Mouse (Mus musculus) MEL (cell line): ENCODE measurements at regions not wholly inside any gene's neighbourhood (a gene's known extent, or its start where the extent isn't known, plus 50 kb on each side); places are given as distances from the start of the nearest gene placed in this dataset.

Experiments used
- CTCF ChIP-seq, 3 experiments: IDR thresholded peaks in 2 of 3; conservative IDR thresholded peaks in 1 of 3; 2 replicates each; pipeline ENCODE4 v1.5.1; 2011 to 2012; ENCODE audit warnings: low read length in 3 of 3, low read depth in 2 of 3, mild to moderate bottlenecking in 2 of 3, improper control_type of control experiment in 1 of 3, inconsistent platforms in 1 of 3, mixed read lengths in 1 of 3, moderate library complexity in 1 of 3; ENCODE audit not compliant: control insufficient read depth in 1 of 3, insufficient read depth in 1 of 3, poor library complexity in 1 of 3, severe bottlenecking in 1 of 3
- EP300 ChIP-seq, 2 experiments: IDR thresholded peaks; 2 replicates each; pipeline ENCODE4 v1.6.1; 2011; ENCODE audit warnings: improper control_type of control experiment in 2 of 2, low read length in 2 of 2, low read depth in 1 of 2, mild to moderate bottlenecking in 1 of 2
- GATA1 ChIP-seq: IDR thresholded peaks from 2 replicates; pipeline ENCODE4 v1.6.1; 2011; ENCODE audit warnings: low read depth, low read length, improper control_type of control experiment
- POLR2A ChIP-seq, 2 experiments: IDR thresholded peaks; 2 replicates each; pipeline ENCODE4 v1.6.1; 2011 to 2012; ENCODE audit warnings: low read length in 2 of 2, mild to moderate bottlenecking in 2 of 2, control low read depth in 1 of 2, improper control_type of control experiment in 1 of 2, low read depth in 1 of 2, moderate library complexity in 1 of 2; ENCODE audit not compliant: control insufficient read depth in 1 of 2, insufficient read depth in 1 of 2, poor library complexity in 1 of 2
- POLR2AphosphoS2 ChIP-seq: IDR thresholded peaks from 2 replicates; pipeline ENCODE4 v1.6.1; 2011; ENCODE audit warnings: low read length, improper control_type of control experiment
- SIN3A ChIP-seq: IDR thresholded peaks from 2 replicates; pipeline ENCODE4 v1.6.1; 2012; ENCODE audit warnings: low read length, improper control_type of control experiment, inconsistent platforms
- TBP ChIP-seq: IDR thresholded peaks from 2 replicates; pipeline ENCODE4 v1.8.0; 2011; ENCODE audit warnings: low read depth, low read length, improper control_type of control experiment
- TCF12 ChIP-seq: IDR thresholded peaks from 2 replicates; pipeline ENCODE4 v1.6.1; 2014; ENCODE audit warnings: low read depth, mild to moderate bottlenecking, inconsistent platforms, low read length, improper control_type of control experiment, moderate library complexity
- ZMIZ1 ChIP-seq: IDR thresholded peaks from 2 replicates; pipeline ENCODE4 v1.6.1; 2012; ENCODE audit warnings: low read depth, mild to moderate bottlenecking, inconsistent platforms, low read length, improper control_type of control experiment, moderate library complexity

- TF ChIP-seq EP300 (IDR thresholded peaks at IDR 0.05; ENCODE audit: low read depth in 1 of 2, low read length in 2 of 2): no peak
- no peak for TF ChIP-seq POLR2A (IDR thresholded peaks at IDR 0.05; ENCODE audit: control insufficient read depth in 1 of 2, insufficient read depth in 1 of 2, low read depth in 1 of 2, low read length in 2 of 2, poor library complexity in 1 of 2)
- no peak for TF ChIP-seq GATA1
- no peak for TF ChIP-seq ZMIZ1
- no peak for TF ChIP-seq TCF12
- no peak for TF ChIP-seq POLR2AphosphoS2
- no peak for TF ChIP-seq CTCF (IDR thresholded peaks at IDR 0.05 in 2 of 3, conservative IDR thresholded peaks at IDR 0.05 in 1 of 3; ENCODE audit: control insufficient read depth in 1 of 3, insufficient read depth in 1 of 3, low read depth in 2 of 3, low read length in 3 of 3, poor library complexity in 1 of 3, severe bottlenecking in 1 of 3)
- no peak for TF ChIP-seq TBP
- no peak for TF ChIP-seq SIN3A
Observed at GRCm38 (mm10) chr4:131538237-131538636, 299.9 kb downstream of the Ptpru start.
